Comparison of ENCODE assay signal across 13 mouse cellular contexts in genomic region chr5:134237936-134238760, GRCm38 (mm10). TPM values are rescaled to one million over a fixed set of nuclear protein-coding genes. Genes with fewer than 3 reads are reported as not detected.
DNase-seq lines count a peak whose midpoint lies in the region; ATAC-seq lines count a peak whose summit lies in the region.
"Had no signal": no experiment of that assay in that cellular context is flagged by ENCODE, and none has a peak within 500 bp of the region (broad histone marks: within the 10 kb centered on the region; RNA-seq: fewer than 3 reads in every experiment).

No protein-coding gene starts in this region.

- 53% methylated on average over 28 of the region's 28 CpGs for WGBS in hindbrain, embryonic 13.5 days
- 27% methylated on average over 28 of the region's 28 CpGs for WGBS in midbrain, embryonic 16.5 days

- no peaks in the 10 kb centered on the region for H3K9me3 ChIP-seq in hindbrain, embryonic 13.5 days
- H3K9me3 ChIP-seq in midbrain, embryonic 16.5 days (replicated peaks; ENCODE audit: control insufficient read depth, low read length, poor library complexity, severe bottlenecking) = no peaks in the 10 kb centered on the region
- H3K9me3 ChIP-seq: heart, embryonic 13.5 days had no signal

- peak; percentile 78 for DNase-seq in R1 (ENCODE audit: low read depth, low spot score)
- DNase-seq in embryo, embryonic 10.5 days (ENCODE audit: low spot score) = peak; percentile 76
- no peak for DNase-seq in gastrocnemius, postnatal 36 days
- no peak for DNase-seq in c-Kit-positive CD71-positive TER-119-positive erythroid progenitor cells, embryonic 14.5 days (ENCODE audit: low spot score)
- no peak for DNase-seq in cerebellum, adult 8-10 months
- DNase-seq in lung, postnatal 10 days = no peak
- DNase-seq: cerebellum, adult 11 months; spleen, adult 18-20 months had no signal

- peaks cover 35% of the 10 kb centered on the region for H3K4me1 ChIP-seq in hindbrain, embryonic 13.5 days (replicated peaks)
- peaks cover 6% of the 10 kb centered on the region; the same call in 1 of the 2 replicates for H3K4me1 ChIP-seq in midbrain, embryonic 16.5 days (ENCODE audit: control insufficient read depth, insufficient read depth, low read length)

- H3K27ac ChIP-seq in hindbrain, embryonic 13.5 days = peak overlapping the region; percentile 65
- peak overlapping the region; percentile 70 for H3K27ac ChIP-seq in midbrain, embryonic 16.5 days (ENCODE audit: low read length)
- H3K27ac ChIP-seq: heart, embryonic 13.5 days; kidney, postnatal 0 days had no signal

- H3K27me3 ChIP-seq in hindbrain, embryonic 13.5 days = no peaks in the 10 kb centered on the region
- no peaks in the 10 kb centered on the region for H3K27me3 ChIP-seq in midbrain, embryonic 16.5 days (ENCODE audit: control insufficient read depth, insufficient read depth, low read depth, low read length)
- H3K27me3 ChIP-seq: heart, embryonic 13.5 days; megakaryocyte, embryonic 14.5 days had no signal

- peak; percentile 61 for ATAC-seq in hindbrain, embryonic 13.5 days (ENCODE audit: low FRiP score)
- ATAC-seq in midbrain, embryonic 16.5 days = peak; percentile 71

- no peak overlapping the region for H3K4me2 ChIP-seq in hindbrain, embryonic 13.5 days
- H3K4me2 ChIP-seq in midbrain, embryonic 16.5 days (ENCODE audit: low read length) = no peak overlapping the region
- H3K4me2 ChIP-seq: heart, embryonic 13.5 days had no signal

- H3K9ac ChIP-seq in hindbrain, embryonic 13.5 days = peak overlapping the region; percentile 29; the same call in 1 of the 2 replicates
- no peak overlapping the region for H3K9ac ChIP-seq in midbrain, embryonic 16.5 days (ENCODE audit: low read depth, low read length)
- H3K9ac ChIP-seq: heart, embryonic 13.5 days had no signal

- intact Hi-C loops in gastrocnemius, postnatal 36 days (cut with DNase I) = no loop called here

- no peak overlapping the region for H3K4me3 ChIP-seq in hindbrain, embryonic 13.5 days
- H3K4me3 ChIP-seq in midbrain, embryonic 16.5 days (ENCODE audit: low read depth, low read length) = no peak overlapping the region
- H3K4me3 ChIP-seq: heart, embryonic 13.5 days had no signal

- H3K36me3 ChIP-seq in hindbrain, embryonic 13.5 days = peaks cover 78% of the 10 kb centered on the region
- peaks cover 48% of the 10 kb centered on the region for H3K36me3 ChIP-seq in midbrain, embryonic 16.5 days (ENCODE audit: control insufficient read depth, insufficient read depth, low read length)

RNA-seq across cellular contexts. Expression of gene Ncf1, which starts 8.7 kb away (rescaled TPM):
- polyA plus RNA-seq in hindbrain, embryonic 13.5 days (2015; fragmentation: Nextera tagmentation; extraction: Ambion mirVana) = 2.3 and 3.5 TPM in 2 replicates
- 2.5 and 2.7 TPM in 2 replicates for polyA plus RNA-seq in midbrain, embryonic 16.5 days (2015; fragmentation: Nextera tagmentation; extraction: Ambion mirVana)
- 1 to 10 TPM; 1.9 to 2.5 TPM for total RNA-seq in gastrocnemius, postnatal 36 days (2021)

RNA-seq across cellular contexts. Expression of gene Gtf2ird2, which starts 54.3 kb away (rescaled TPM):
- 12.8 and 14.1 TPM in 2 replicates for polyA plus RNA-seq in hindbrain, embryonic 13.5 days (2015; fragmentation: Nextera tagmentation; extraction: Ambion mirVana)
- 15.0 and 15.2 TPM in 2 replicates for polyA plus RNA-seq in midbrain, embryonic 16.5 days (2015; fragmentation: Nextera tagmentation; extraction: Ambion mirVana)
- total RNA-seq in gastrocnemius, postnatal 36 days (2021) = 1 to 10 TPM; 5.1 to 5.6 TPM

Comparison
In these comparisons a context has a peak if more than half of its experiments do, and no peak if none do; other contexts are left out.
1. DNase-seq: peak in R1 (single experiment) and embryo, embryonic 10.5 days (single experiment); none in gastrocnemius, postnatal 36 days (0 of 2), c-Kit-positive CD71-positive TER-119-positive erythroid progenitor cells, embryonic 14.5 days (single experiment), cerebellum, adult 8-10 months (single experiment) and lung, postnatal 10 days (single experiment).